Mouse (Mus musculus) left cerebral cortex, postnatal 36 days (tissue): ENCODE measurements at regions not wholly inside any gene's neighbourhood (a gene's known extent, or its start where the extent isn't known, plus 50 kb on each side); places are given as distances from the start of the nearest gene placed in this dataset.

ENCODE experiments used
- DNase-seq, 2 experiments: peaks; one replicate each; pipeline ENCODE4 v3.0.0; 2021 to 2022; ENCODE audit warnings: low spot score in 2 of 2, mixed read lengths in 1 of 2
- intact Hi-C: fragments of 180-260 bp; cut with DNase I; formaldehyde crosslinking; loops from one replicate; pipeline ENCODE4 v1.15.1; 2025

DNA sequence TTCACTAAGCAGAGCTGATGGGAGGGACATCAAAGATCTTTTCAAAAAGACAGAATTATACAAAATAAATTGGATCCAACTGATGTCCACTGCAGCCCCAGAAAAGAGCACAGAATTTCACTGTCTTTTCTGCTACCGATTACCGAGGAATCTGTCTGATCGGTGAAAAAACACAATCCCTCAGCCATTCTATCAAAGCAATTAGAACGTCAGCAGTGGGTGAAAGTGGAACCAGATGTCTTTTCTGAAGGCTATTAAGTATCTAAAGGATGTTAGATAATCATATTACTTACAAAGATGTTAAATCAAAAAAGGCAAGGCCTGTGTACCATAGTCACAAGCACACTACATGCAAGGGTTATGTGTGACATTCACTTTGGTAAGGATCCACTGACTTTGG lies 315.2 kb downstream of the Dcdc2c start:
- intact Hi-C loops = loop anchor here (5.0 kb wide), 1 partner anchor 305 kb away; no protein-coding TSS in a partner anchor
- no peak for DNase-seq

DNA sequence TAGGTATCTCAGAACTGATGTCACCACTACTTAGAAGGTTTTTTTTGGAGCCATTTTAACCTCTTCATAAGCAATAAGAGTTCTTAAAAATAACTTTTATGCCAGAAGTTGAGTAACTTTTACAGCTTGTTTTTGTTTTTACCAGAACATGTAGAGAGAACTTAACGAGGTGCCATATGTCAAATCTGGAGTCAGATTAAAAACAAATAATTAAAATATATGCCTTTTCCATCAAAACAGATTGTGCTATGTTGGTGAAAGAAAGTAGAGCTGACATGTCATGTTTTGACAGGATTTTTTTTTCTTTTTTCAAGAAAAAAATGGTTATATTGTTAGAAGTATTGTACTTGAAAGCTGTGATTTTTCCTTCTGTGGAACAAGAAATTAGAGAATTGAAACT lies 349.4 kb downstream of the Dcdc2c start:
- intact Hi-C loops = no loop called here
- no peak for DNase-seq

DNA sequence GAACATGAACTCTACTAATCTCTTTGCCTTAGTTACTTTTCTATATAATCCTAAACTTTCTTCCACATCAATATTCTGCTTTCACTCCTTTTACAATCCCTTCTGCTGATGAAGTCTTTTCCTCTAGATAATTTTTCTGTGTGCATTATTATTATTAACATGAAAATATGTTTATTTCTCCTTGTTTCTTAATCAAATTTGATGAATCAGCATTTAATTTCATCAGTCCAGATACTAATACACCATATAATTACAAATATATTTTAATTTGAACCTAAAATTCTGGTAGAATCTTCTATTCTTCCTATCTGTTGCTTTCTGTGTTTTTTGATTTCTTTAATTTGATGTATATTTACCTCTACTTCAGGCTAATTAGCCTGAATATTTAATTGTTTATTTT lies 365.5 kb downstream of the Dcdc2c start:
- intact Hi-C loops = no loop called here
- DNase-seq = no peak

DNA sequence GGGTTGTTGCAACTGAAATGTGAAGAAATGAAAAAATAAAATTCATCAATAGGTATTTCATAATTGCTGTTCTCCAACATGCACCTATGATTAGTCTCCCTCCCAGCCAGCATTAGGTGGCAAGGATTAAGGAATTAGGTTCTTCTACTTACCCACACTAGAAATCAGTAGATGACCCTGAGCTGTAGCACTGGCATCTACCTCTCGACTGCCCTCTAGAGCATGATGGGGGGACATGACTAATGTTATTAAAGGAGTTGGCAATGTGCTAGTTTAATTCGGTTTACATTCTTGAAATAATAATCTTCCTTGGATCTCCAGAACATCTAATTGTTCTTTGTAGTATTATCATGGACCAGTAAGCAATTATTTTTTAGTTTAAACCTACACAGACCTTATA lies 370.9 kb downstream of the Dcdc2c start:
- no peak for DNase-seq
- intact Hi-C loops = no loop called here

DNA sequence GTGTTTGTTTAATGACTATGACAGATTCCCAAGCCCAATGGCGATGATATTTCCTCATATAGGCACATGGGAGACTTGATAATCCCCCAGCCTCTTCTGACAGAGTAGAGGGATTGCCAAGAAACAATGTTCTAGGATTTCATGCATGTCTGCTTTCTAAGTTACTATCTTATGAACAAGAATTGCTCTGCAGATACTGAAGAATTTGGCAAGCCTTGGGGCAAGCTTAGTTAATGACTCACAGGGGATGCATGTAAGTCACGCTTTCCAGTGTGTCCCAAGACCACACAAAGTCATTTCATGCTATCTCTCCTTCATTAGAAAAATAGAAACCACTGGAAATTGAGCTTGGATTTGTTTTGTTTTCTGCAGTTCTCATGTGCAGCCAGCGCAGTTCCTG lies 376.2 kb downstream of the Dcdc2c start:
- DNase-seq = no peak
- intact Hi-C loops = no loop called here

DNA sequence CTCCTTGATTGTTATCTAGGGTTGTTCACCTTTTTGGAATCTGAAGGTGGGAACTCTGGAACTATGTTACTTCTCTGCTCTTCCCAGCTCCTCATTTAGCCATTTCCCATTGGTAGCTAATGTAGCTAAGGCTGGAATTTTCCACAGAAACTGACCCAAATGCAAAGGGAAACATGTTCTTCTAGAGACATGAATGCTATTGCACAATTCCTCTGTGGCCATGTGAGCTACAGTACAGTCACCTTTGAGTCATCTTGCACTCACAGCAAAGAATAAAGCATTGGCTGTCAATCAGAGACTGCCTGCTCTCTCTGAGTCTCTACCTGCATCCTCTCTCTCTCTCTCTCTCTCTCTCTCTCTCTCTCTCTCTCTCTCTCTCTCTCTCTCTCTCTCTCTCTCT lies 378.1 kb downstream of the Dcdc2c start:
- DNase-seq = no peak
- intact Hi-C loops = no loop called here

DNA sequence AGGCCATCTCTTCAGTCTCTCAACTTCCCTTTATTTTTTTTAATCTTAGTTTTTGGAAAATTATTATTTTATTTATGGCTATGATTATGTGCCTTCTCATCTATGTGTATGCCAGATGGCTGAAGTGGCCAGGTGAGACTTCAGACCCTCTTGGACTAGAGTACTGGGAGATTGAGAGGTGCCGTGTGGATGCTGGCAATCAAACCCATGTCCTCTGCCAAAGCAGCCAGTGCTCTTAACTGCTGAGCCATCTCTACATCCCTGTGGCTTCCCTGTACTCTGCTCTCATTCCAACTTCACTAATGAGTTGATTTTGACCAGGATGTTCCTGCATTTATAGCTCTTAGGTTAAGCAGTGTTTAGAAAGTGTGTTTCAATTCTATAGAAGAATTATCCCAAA lies 393.4 kb downstream of the Dcdc2c start:
- DNase-seq = no peak
- intact Hi-C loops = no loop called here

DNA sequence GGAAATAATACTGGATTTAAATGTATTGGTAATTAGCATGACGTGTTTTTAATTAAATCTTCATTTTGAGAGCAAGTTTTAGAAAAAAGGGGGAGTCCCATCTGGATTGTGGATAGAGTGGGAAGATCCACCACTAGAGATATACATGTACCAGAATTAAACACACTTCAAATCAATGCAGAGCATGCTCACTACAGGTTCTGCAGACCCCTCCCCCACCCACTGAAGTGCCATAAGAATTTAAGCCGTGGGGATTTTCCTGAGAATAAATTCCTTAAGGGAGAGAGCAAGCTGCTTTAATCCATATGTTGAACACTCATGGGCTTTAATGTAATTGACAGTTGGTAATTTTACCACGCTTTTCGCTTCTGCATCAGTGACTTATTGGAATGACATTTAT lies 401.4 kb downstream of the Dcdc2c start:
- DNase-seq = no peak
- intact Hi-C loops = no loop called here

DNA sequence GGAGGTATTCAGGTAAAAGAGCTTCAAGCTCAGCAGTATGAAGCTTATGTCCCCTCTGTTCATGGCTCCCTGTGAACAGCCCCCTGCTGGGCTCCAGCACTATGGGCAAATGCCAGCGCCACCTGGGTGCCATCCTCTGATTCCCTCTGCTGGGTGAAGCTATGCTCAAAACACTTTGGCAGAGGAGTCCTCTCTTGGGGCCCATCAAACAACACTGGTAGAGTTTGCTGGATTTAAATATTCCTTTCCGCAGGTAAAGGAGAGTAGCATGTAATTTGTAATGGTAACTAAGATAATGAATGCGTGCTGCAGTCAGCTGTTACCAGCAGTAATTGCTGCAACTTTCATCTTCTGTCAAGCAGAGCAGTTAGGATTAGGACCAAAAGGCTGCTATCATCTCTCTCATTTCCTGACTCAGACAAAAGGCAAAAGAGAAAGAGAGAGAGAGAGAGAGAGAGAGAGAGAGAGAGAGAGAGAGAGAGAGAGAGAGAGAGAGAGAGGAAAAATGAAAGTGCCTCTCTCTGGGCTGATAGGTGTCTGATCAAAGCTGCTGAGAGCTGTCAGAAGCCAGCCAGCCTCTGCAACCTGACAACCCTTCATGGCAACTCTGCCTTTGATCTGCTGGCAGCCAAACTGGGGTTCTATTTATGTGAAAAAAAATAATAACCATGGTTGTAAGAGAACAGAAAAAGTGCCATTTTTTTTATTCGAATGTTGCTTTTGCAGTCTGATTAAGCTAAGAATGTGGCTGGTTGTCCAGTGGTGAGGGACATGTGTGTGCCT lies 416.2 kb downstream of the Dcdc2c start:
- intact Hi-C loops = no loop called here
- DNase-seq = no peak

DNA sequence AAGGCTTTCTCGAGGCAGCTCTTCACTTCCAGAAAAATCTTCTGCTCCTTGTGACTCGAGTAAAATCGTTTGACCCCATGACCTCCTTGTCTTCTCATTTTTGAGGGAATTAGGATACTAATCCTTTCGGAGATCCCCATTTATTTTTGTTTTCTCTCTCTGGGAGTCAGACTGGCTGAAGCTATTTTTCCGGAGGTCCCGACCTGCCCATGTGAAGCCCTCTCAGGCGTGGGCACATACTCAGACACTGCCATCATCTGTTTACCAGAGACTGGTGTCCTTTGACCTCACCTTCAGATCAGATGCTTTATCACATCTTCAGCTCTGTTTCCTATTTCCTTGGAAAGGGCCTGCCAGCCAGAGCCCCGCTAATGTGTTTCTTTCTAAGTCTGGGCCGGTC lies 429.4 kb downstream of the Dcdc2c start:
- no peak for DNase-seq
- intact Hi-C loops = no loop called here

DNA sequence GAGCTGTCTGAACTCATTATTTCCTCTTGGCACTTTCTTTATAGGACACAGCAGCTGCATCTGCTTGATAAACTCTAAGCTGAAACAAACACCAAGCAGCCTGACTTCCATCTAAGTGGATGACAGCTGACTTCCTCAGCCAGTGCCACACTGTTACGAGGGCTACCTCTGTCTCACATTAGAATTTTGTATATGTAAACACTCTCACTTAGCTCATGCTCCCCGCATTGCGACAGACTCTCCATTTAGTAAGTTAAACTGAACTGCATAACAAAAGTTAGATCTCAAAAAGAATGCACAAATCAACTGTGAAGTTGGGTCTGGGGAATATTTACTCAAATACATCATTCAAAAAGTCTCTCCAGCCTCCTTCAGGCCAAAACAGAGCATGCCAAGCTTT lies 432.1 kb downstream of the Dcdc2c start:
- no peak for DNase-seq
- intact Hi-C loops = no loop called here

DNA sequence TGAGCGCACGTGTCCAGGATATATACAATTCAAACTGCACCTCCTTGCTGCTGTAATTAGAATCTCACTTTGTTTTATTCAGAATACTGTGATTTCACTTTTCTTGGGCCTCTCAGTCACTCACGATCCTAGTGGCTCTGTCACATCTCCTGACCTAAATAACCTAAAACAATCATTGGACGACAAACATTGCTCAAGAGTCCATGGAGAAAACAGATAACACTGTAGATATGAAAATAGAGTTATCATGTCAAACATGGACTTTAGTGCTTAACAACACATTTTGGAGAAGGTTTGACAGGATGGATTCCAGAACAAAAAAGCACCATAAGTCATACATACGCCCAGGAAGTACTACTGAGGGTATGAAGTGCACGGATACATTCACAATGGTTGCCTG lies 461.5 kb downstream of the Dcdc2c start:
- intact Hi-C loops = no loop called here
- DNase-seq = no peak

DNA sequence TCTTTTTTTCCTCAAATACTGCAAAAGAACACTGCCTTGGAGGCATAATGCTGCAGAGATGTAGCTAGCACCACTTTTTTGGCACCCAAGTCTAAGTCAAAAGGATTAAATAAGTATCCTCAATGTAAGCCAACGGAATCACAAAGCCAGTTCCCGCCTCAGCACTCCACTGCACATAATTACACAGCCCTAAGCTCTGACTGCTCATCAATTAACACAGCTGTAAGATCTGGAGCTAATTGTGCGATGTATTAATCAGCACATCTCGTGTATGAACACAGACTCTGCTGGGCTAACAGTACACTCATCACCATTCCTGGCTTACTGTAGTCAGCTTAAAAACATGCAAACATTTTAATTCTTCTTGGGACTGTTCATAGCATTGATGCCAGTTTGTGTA lies 466.7 kb downstream of the Dcdc2c start:
- intact Hi-C loops = no loop called here
- DNase-seq = no peak

DNA sequence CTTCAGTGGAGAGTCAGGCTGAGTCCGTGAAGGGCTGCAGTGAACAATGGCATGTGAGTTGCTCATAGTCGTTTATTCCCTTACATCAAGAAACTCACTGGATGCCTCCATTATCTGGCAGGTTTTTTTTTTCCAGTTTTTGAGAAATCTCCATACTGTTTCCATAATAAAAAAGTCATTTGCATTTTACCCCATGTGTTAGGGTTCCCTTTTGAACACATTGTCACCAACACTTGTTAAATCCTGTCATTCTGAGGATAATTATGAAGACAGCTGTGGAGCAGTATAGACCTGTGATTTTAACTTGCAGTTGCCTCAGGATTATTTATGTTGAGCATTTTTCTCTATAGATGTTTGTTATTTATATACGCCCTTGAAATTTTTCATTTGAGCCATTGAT lies 475.6 kb downstream of the Dcdc2c start:
- intact Hi-C loops = no loop called here
- DNase-seq = no peak

DNA sequence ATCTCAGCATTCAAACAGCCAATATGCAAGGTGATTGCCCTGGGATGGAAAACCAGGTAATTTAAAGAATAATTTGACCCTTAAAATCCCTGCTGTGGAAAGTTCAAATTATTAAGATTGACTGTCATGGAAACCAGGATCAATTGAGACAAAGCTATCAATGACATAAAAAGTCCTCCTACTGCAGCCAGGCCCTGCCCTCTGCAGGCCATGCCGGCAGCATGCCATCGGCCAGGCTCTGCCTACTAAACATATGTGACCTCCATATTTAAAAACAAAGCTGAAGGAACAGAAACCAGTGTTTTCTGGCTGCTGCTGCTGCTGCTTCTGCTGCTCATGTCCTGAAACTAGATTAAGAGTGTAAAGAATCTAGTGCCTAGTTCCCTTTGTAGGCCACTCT lies 483.6 kb downstream of the Dcdc2c start:
- DNase-seq = no peak
- intact Hi-C loops = no loop called here

DNA sequence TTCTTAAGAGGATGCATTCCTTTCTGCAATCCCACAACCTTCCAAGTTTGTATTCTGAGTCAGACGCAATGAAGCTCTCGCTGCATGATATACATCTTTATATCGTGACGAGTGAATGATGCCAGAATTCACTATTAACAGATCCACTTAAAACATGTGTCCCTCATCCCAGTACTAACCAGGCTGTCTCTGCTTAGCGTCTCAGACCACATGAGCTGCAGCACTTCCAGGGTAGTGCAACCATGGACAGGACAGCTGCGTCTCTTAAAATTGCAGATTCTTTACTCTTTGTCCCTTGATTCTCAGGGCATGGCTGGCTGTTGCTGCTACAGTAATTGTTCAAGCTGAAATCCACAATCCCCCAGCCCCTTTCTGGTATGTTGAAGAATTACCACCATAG lies 491.9 kb downstream of the Dcdc2c start:
- DNase-seq = no peak
- intact Hi-C loops = no loop called here

DNA sequence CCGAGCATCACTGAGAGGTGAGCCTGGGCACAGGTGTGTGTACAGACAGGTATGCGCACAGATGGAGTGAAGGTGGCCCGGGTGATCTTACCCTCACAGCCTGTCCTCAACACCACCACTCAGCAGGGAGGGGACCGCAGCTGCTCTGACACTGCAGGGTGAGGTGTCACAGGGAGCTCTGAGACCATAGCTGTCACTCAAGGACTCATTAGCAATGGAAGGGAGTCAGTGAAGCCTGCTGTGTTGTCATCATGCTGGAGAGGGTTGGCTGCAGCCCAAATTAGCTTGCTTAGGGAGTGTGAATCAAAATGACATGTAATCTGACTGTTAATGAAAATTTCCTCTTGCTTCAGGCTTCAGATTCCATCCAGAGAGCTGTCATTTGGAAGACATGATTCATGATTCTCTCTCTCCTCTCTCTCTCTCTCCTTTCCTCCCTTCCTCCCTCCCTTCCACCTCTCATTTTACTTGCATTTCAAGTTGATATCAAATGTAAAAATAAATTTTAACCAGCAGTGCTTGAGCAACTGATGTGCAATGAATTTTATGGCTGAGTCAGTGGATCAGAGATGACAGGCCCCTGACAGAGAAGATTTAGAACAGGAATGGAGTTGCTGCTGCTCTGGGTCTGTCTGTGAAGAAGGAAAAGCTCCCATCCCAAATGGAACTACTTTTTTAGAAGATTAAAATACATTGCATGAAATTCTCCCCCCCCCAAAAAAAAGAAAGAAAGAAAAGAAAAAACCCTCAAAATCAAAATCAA lies 496.5 kb downstream of the Dcdc2c start:
- intact Hi-C loops = no loop called here

DNA sequence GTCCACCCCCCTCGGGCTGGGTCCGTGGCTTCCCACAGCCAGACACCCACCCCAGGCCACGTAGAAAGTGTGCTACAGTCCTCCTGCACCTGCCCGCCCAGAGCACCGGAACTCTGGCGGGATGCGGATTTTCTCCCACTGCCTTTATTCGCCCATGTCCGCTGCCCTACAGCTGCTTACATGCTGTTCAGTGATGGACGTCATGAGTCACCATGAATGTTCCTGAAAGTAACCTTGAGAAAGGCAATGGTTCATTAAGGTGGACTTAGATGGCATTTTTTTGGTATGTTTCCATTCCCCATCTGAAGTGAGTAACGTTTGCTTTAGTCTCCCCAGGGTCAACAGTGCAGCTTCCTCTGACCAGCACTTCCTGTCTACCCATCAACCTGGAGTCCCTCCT lies 497.8 kb downstream of the Dcdc2c start:
- intact Hi-C loops = no loop called here
- DNase-seq = no peak

More for the DNA sequence above, 496.5 kb downstream of the Dcdc2c start:
- DNase-seq = no peak

DNA sequence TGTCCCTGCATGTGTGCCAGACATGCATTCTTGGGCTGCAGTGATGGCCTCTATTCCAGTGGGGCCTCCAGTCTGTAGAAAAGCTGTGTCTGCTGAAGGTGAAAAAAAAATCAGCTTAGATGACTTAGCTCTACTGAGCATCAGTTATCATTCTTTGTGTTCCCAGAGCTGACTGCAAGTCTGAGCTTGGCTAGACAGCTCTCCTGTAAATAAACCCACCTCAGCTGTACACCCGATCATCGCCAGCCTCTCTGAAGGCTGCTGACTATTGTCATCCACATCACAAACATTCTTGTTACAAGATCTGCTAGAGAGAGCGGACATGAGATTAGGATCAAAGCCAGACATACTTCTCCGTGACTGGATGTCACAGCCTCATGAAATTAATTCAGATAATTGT lies 504.2 kb downstream of the Dcdc2c start:
- intact Hi-C loops = no loop called here
- DNase-seq = no peak

DNA sequence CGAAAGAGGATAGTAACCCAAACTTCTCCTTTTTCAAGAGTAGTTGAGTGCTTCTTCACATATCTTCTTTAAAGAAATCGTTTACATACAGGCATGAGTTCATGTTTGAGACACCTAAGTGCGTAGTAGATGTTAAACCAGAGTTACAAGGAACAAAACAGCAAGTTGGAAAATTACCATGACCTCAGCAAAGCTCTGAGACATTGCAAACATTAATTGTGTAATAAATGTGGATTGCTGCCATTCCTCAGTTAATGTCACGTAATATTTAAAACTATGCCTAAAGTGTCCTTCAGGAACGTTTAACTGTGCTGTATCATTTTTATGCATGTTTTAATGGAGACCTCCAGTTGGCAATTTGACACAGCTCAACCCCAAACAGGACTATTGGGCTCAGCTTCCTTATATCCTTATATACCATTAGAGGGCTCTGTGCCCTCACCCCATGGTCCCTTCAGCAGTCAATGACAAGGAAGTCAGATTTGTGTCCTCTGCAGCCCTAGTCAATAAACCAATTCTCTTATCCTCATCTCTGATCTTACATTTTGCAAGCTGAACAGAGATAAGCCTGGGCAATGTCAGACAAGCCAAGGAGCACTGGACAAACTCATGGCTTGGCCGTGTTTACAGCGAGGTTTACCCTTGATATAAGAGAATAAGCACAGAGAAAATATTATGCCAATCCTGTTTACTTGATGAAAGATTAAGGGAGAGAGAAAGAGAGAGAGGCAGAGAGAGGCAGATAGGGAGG lies 513.9 kb downstream of the Dcdc2c start:
- intact Hi-C loops = no loop called here
- no peak for DNase-seq

DNA sequence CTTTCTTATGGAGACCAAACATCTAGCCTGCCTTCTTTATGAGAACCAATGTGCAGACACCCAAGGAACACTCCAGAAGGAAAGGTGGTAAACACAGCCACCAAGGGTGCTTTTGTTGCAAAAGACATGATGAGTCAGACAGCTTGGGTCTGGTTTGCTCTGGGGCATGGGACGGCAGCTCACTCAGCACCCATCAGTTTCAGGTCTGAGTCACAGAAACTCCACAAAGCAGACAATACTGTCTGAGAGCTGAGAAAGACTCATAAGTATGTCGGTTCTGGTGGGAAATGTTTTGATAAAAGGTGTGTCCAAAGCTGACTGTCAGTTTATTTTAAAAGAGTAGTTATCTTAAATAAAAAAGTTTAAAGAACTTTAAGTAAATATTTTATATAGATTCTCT lies 553.0 kb downstream of the Dcdc2c start:
- intact Hi-C loops = no loop called here
- no peak for DNase-seq
